Mouse (Mus musculus): ENCODE measurements at regions not wholly inside any gene's neighbourhood (a gene's known extent, or its start where the extent isn't known, plus 50 kb on each side); places are given as distances from the start of the nearest gene placed in this dataset.

DNA sequence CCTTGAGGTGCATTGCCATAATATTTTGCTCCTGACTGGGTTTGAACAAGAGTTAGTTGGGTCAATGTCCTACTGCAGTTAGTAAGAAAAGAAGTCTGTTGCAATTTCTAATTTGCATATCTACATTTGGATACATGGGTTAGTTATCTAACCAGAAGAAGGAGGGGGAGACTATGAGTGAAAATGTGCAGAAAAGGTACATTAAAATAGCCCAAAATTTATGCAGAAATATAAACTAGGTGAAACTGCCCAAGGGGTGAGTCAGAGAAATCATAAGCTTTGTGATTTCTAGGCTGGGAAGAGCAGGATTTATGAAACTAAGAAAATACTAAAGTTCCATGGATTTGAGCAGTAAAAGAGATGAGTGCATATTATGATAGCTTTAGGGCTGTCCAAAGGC, 156.8 kb upstream of the Fshr start:
- no peaks in the 10 kb centered on the region for H3K36me3 ChIP-seq (ENCODE audit: control insufficient read depth, insufficient read depth, low read length)

DNA sequence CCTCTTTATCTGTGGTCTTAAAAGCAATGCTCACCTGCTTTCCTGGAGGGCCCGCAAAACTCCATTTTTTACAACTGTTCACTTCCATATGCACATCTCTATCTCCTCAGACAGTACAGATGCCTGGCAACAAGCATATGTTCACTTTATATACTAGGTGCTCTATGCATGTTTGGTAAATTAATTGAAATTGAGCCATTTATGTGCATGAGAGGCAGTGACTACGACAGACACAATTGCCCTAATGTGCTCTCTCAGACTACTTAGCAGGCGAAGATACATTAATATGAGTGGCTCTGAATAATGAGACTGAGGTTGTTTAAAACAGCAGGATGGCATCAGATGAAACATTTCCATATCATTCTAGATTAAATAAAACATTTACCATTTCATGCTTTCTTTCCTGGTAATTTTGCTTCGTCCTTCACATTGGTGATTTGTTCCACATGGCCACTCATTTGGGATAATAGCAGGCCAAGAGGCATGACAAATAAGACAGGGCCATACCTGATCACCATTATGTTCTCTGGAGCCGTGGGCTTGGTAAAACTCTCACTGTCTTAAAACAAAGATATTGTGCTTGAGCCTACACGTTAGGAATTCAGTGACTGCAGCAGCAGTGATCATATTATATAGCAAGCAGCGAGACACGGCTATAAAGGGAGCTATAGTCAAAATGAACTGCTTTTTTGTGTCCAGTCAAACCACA, 140.2 kb upstream of the Fshr start:
- H3K27me3 ChIP-seq (ENCODE audit: control insufficient read depth, insufficient read depth, low read length): no peaks in the 10 kb centered on the region
- no peaks in the 10 kb centered on the region for H3K9me3 ChIP-seq (ENCODE audit: control insufficient read depth, low read depth, low read length)
- no peak overlapping the region for H3K9ac ChIP-seq (replicated peaks; ENCODE audit: low read depth, low read length)
- WGBS: 53% methylated on average over 8 of the region's 8 CpGs
- no peak overlapping the region for H3K4me3 ChIP-seq (ENCODE audit: low read depth, low read length)
- no peak overlapping the region for H3K27ac ChIP-seq (ENCODE audit: low read length)
- no peak for ATAC-seq (ENCODE audit: insufficient number of reproducible peaks, insufficient read depth, low FRiP score, low read depth)
- H3K4me2 ChIP-seq (replicated peaks; ENCODE audit: low read depth, low read length): no peak overlapping the region
- H3K36me3 ChIP-seq (ENCODE audit: control insufficient read depth, insufficient read depth, low read length): no peaks in the 10 kb centered on the region
- H3K4me1 ChIP-seq (ENCODE audit: control insufficient read depth, insufficient read depth, low read length): no peaks in the 10 kb centered on the region

More for the DNA sequence above, 156.8 kb upstream of the Fshr start:
- Histone ChIP-seq H3K9ac (replicated peaks; ENCODE audit: low read depth, low read length) (no peak overlapping the region), H3K9me3 (ENCODE audit: control insufficient read depth, low read depth, low read length) (no peaks in the 10 kb centered on the region), H3K4me1 (ENCODE audit: control insufficient read depth, insufficient read depth, low read length) (no peaks in the 10 kb centered on the region), H3K27ac (ENCODE audit: low read length) (no peak overlapping the region), H3K4me3 (ENCODE audit: low read depth, low read length) (no peak overlapping the region), H3K4me2 (replicated peaks; ENCODE audit: low read depth, low read length) (no peak overlapping the region), H3K27me3 (ENCODE audit: control insufficient read depth, insufficient read depth, low read length) (no peaks in the 10 kb centered on the region)
- ATAC-seq (ENCODE audit: insufficient number of reproducible peaks, insufficient read depth, low FRiP score, low read depth): no peak

DNA sequence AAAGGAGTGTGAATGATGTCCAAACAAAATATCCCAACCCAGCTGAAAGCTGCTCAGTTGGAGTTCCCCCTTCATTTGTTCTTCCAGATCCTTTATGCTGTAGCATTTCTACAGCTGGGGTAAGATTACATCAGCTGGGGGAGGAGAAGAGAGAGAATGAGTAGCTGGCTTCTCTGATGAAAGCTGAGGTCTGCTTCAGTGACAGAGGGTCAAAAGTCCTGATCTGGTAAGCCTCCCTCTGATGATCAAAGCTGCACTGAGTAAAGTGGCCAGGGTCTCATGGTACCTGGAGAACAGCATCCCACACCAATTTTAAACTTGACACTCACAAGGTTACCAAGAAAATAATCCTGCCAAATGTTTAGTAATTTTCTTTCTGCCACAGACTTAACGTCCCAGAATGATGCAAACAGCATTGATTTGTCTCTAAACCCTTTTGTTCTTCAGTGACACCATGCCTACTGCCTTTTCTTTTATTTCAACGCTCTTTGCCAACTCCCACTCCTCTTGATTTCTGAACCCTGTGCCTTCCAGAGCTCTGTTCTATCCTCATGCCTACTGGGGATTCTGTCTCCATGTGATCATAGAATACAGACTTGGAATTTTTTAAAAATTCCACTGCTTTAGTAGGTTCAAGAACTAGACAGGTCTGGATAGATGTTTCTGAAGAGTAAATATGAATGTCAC, 119.3 kb upstream of the Fshr start:
- Histone ChIP-seq H3K9ac (replicated peaks; ENCODE audit: low read depth, low read length) (no peak overlapping the region), H3K9me3 (ENCODE audit: control insufficient read depth, low read depth, low read length) (no peaks in the 10 kb centered on the region), H3K27me3 (ENCODE audit: control insufficient read depth, insufficient read depth, low read length) (no peaks in the 10 kb centered on the region), H3K4me1 (ENCODE audit: control insufficient read depth, insufficient read depth, low read length) (no peaks in the 10 kb centered on the region), H3K36me3 (ENCODE audit: control insufficient read depth, insufficient read depth, low read length) (no peaks in the 10 kb centered on the region), H3K4me2 (replicated peaks; ENCODE audit: low read depth, low read length) (no peak overlapping the region), H3K27ac (ENCODE audit: low read length) (no peak overlapping the region), H3K4me3 (ENCODE audit: low read depth, low read length) (no peak overlapping the region)
- ATAC-seq (ENCODE audit: insufficient number of reproducible peaks, insufficient read depth, low FRiP score, low read depth): no peak
- WGBS: 65% methylated on average over 2 of the region's 2 CpGs

DNA sequence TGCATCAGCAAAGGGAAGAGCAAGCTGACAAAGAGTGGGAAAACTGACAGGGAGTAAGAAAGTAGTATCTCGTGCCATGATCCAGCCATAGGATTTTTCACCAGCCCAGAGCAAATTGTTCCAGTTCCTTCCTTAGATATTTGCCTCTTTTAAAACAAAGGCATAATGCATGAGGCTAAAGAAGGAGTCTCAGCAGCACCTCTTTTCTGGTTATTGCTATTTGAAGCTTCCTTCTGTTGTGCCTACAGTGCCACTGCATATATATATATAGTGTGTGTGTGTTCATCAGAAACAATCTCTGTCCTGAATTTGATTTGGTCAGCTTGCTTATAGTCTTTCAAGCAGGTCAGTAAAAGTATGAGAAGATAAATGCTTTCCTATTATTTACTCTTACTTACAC, 117.9 kb upstream of the Fshr start:
- WGBS: 100% methylated on average over 1 of the region's 1 CpGs
- no peak for ATAC-seq (ENCODE audit: insufficient number of reproducible peaks, insufficient read depth, low FRiP score, low read depth)

DNA sequence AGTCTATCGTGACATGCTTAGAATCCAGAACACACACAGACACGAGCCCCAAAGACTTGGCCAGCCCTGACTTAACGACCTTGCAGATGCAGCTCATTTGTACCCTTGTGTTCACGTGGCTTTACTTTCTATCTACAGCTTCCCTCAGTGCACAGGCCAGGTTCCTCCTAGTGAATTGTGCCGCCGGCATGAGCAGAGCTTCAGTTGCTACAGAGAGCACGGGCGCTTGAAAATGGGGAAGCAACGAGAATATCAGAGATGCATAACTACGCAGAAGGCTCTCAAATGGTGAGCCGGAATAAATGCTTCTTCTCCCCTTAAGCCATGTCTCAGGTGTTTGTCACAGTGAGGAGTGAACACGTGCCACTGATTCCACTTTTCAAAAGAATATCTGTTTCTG, 110.7 kb upstream of the Fshr start:
- no peaks in the 10 kb centered on the region for H3K27me3 ChIP-seq (ENCODE audit: control insufficient read depth, insufficient read depth, low read length)
- ATAC-seq (ENCODE audit: insufficient number of reproducible peaks, insufficient read depth, low FRiP score, low read depth): no peak
- no peaks in the 10 kb centered on the region for H3K9me3 ChIP-seq (ENCODE audit: control insufficient read depth, low read depth, low read length)
- H3K36me3 ChIP-seq (ENCODE audit: control insufficient read depth, insufficient read depth, low read length): no peaks in the 10 kb centered on the region
- no peaks in the 10 kb centered on the region for H3K4me1 ChIP-seq (ENCODE audit: control insufficient read depth, insufficient read depth, low read length)
- no peak overlapping the region for H3K27ac ChIP-seq (ENCODE audit: low read length)
- H3K4me2 ChIP-seq (replicated peaks; ENCODE audit: low read depth, low read length): no peak overlapping the region
- H3K4me3 ChIP-seq (ENCODE audit: low read depth, low read length): no peak overlapping the region
- no peak overlapping the region for H3K9ac ChIP-seq (replicated peaks; ENCODE audit: low read depth, low read length)
- WGBS: 80% methylated on average over 12 of the region's 12 CpGs

More for the DNA sequence above, 117.9 kb upstream of the Fshr start:
- no peaks in the 10 kb centered on the region for H3K9me3 ChIP-seq (ENCODE audit: control insufficient read depth, low read depth, low read length)
- no peak overlapping the region for H3K4me3 ChIP-seq (ENCODE audit: low read depth, low read length)
- H3K4me1 ChIP-seq (ENCODE audit: control insufficient read depth, insufficient read depth, low read length): no peaks in the 10 kb centered on the region
- H3K27ac ChIP-seq (ENCODE audit: low read length): no peak overlapping the region
- H3K9ac ChIP-seq (replicated peaks; ENCODE audit: low read depth, low read length): no peak overlapping the region
- no peak overlapping the region for H3K4me2 ChIP-seq (replicated peaks; ENCODE audit: low read depth, low read length)
- H3K27me3 ChIP-seq (ENCODE audit: control insufficient read depth, insufficient read depth, low read length): no peaks in the 10 kb centered on the region
- no peaks in the 10 kb centered on the region for H3K36me3 ChIP-seq (ENCODE audit: control insufficient read depth, insufficient read depth, low read length)

DNA sequence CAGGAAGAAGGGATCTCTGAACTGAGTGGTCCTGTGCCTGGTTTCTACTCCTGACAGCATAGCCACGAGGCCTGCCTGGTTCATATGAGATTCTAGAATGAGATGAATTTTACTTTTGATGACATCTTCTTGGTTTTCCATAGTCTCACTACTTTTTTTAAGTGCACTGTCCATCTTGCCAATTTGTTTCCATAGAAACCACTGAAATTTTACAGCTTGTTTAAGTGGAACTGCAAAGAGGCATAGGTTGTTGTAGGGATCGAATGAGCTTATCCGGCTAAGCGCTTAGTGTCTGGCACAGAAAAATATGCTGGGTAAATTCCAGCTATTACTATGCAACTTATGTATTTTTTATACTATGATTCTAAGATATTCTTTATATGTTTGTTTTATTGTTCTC, 100.8 kb upstream of the Fshr start:
- H3K36me3 ChIP-seq (ENCODE audit: control insufficient read depth, insufficient read depth, low read length): no peaks in the 10 kb centered on the region
- H3K4me1 ChIP-seq (ENCODE audit: control insufficient read depth, insufficient read depth, low read length): no peaks in the 10 kb centered on the region
- H3K4me2 ChIP-seq (replicated peaks; ENCODE audit: low read depth, low read length): no peak overlapping the region
- H3K27ac ChIP-seq (ENCODE audit: low read length): no peak overlapping the region
- no peak for ATAC-seq (ENCODE audit: insufficient number of reproducible peaks, insufficient read depth, low FRiP score, low read depth)
- H3K27me3 ChIP-seq (ENCODE audit: control insufficient read depth, insufficient read depth, low read length): no peaks in the 10 kb centered on the region
- WGBS: 73% methylated on average over 4 of the region's 4 CpGs
- H3K4me3 ChIP-seq (ENCODE audit: low read depth, low read length): no peak overlapping the region
- no peak overlapping the region for H3K9ac ChIP-seq (replicated peaks; ENCODE audit: low read depth, low read length)
- H3K9me3 ChIP-seq (ENCODE audit: control insufficient read depth, low read depth, low read length): no peaks in the 10 kb centered on the region

DNA sequence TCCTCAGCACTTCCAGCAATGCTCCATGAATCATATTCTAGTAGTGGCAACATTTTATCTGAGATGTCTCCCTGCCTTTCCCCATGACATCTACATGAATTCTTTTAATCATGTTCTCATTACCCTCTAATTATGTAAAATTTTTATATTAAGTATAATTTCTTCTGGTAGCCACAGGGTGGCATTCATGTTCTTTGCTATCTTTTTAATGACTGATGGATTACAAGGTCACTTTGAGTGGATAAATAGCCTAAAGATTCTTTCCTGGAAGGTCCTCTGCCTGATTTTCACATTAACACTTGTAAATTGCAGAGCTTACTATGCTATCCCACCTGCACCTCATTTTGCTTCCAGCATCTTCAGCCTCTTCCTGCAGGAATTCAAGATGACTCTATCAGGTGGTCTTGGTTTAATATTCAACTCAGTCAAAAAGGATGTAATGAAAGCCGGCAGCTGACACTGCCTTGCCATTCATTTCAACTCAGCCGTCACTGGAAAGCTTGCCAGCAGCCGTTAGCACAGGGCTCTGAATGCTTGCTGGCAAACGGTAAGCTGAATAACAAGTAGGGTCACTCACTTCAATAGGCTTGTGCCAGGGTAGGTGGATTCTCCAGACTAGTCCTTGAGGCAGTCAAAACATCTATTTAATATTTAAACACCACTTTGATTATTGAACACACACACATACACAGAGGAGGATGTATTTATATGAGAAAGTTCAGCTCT, 97.0 kb upstream of the Fshr start:
- Histone ChIP-seq H3K36me3 (ENCODE audit: control insufficient read depth, insufficient read depth, low read length) (no peaks in the 10 kb centered on the region), H3K27ac (ENCODE audit: low read length) (no peak overlapping the region), H3K4me2 (replicated peaks; ENCODE audit: low read depth, low read length) (no peak overlapping the region), H3K9ac (replicated peaks; ENCODE audit: low read depth, low read length) (no peak overlapping the region), H3K27me3 (ENCODE audit: control insufficient read depth, insufficient read depth, low read length) (no peaks in the 10 kb centered on the region), H3K4me3 (ENCODE audit: low read depth, low read length) (no peak overlapping the region), H3K9me3 (ENCODE audit: control insufficient read depth, low read depth, low read length) (no peaks in the 10 kb centered on the region), H3K4me1 (ENCODE audit: control insufficient read depth, insufficient read depth, low read length) (no peaks in the 10 kb centered on the region)
- WGBS: 48% methylated on average over 4 of the region's 4 CpGs
- ATAC-seq (ENCODE audit: insufficient number of reproducible peaks, insufficient read depth, low FRiP score, low read depth): no peak

DNA sequence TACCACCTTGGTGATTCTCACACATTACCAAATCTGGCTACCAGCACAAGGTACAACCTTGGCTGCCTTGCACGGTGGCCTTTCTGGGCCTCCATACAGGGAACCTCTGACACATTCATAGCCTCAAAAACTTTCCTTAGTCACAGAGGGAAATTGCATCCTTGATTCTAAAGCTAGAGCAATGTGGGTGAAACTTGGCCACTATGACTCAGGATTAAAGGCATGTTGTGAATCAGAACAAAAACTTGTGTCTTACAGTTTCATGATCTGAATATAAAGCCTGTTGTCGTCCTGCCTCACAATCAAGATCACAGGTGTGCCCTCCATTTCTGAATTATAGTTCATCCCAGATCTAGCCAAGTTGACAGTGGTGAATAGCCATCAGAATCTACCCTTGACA, 80.8 kb upstream of the Fshr start:
- no peak overlapping the region for H3K27ac ChIP-seq (ENCODE audit: low read length)
- no peaks in the 10 kb centered on the region for H3K36me3 ChIP-seq (ENCODE audit: control insufficient read depth, insufficient read depth, low read length)
- no peak overlapping the region for H3K4me2 ChIP-seq (replicated peaks; ENCODE audit: low read depth, low read length)
- no peak for ATAC-seq (ENCODE audit: insufficient number of reproducible peaks, insufficient read depth, low FRiP score, low read depth)
- no peak overlapping the region for H3K9ac ChIP-seq (replicated peaks; ENCODE audit: low read depth, low read length)
- no peak overlapping the region for H3K4me3 ChIP-seq (ENCODE audit: low read depth, low read length)
- no peaks in the 10 kb centered on the region for H3K27me3 ChIP-seq (ENCODE audit: control insufficient read depth, insufficient read depth, low read length)
- no peaks in the 10 kb centered on the region for H3K4me1 ChIP-seq (ENCODE audit: control insufficient read depth, insufficient read depth, low read length)
- H3K9me3 ChIP-seq (ENCODE audit: control insufficient read depth, low read depth, low read length): no peaks in the 10 kb centered on the region
- 87% methylated on average over 2 of the region's 2 CpGs for WGBS
